Mouse (Mus musculus): ENCODE results near the gene Mrvi1.

Mrvi1 gene

GRCm38 (mm10) chr7:110823995-110824953 lies 158.0 kb downstream of the Mrvi1 start:
- DNase-seq (ENCODE audit: low spot score in 2 of 2): no peak

DNA sequence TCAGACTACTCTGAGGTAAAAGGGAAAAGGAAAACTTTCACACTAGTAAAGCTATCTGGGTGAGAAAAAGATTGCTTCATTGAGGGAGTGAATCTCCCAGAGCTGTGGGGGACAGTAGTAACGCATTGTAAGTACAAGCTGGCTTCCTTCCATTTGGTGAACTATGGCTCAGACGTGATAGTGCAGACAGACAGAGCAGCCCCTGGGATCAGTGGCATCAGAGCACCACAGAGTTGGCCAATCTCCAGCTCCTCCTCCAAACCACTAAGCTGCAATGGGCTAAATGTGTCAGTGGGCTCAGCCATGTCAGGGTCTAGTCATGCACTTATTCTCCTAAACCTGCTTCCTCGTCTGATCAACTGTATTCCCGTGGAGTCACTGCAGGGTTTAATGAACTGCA lies 158.7 kb downstream of the Mrvi1 start:
- no peak for DNase-seq (ENCODE audit: low spot score in 2 of 2)

GRCm38 (mm10) chr7:110823076-110823475 lies 159.2 kb downstream of the Mrvi1 start:
- DNase-seq (ENCODE audit: low spot score in 2 of 2): no peak

DNA sequence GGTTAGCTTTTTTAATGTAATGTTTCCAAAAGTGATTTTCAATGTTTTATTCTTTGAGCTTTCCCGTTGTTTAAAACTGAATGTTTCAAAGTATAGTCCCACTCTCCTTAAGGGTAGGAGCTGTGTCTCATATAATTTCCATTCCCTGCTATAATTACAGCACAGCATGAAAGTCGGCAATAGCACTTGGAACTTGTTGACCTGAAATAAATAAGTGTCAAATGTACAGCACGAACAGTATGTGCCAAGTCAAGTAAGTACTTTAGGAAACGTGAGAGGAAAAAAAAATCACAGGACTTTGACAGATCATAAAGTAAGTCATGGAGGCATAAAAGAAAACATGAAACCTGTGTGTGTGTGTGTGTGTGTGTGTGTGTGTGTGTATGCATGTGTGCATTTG lies 160.2 kb downstream of the Mrvi1 start:
- DNase-seq (ENCODE audit: low spot score in 2 of 2): no peak

GRCm38 (mm10) chr7:110821653-110822052 lies 160.6 kb downstream of the Mrvi1 start:
- DNase-seq (ENCODE audit: low spot score in 2 of 2): no peak

DNA sequence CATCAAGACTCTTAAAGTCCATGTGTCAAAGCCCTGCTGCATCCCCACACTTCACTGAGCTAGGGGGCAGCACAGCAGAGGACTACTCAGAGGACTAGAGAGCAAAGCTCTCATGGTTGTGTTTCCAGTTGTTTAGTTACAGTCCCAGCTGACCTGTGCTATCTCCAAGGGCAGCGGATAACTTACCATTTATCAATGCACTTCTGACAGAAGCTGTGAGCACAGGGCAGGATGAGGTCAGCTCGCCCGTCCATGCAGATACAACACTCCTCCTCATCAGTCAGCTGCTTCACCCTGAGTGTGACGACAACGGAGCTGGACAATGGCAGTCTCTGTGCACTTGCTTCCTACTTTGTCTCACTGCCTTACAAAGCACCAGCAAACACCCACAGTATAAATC lies 161.2 kb downstream of the Mrvi1 start:
- no peak for DNase-seq (ENCODE audit: low spot score in 2 of 2)

- DNase-seq (ENCODE audit: low spot score in 2 of 2): no peak
Observed at GRCm38 (mm10) chr7:110818787-110819350, 163.4 kb downstream of the Mrvi1 start.

Measured in urinary bladder, adult 18-20 months (tissue).